ENCODE assay signal across 13 mouse cellular contexts in genomic region chr10:43684247-43685033, GRCm38 (mm10).
DNase-seq lines count a peak whose midpoint lies in the region; ATAC-seq and TF ChIP-seq lines count a peak whose summit lies in the region.
"Had no signal": no experiment of that assay in that cellular context is flagged by ENCODE, and none has a peak within 500 bp of the region (broad histone marks: within the 10 kb centered on the region; RNA-seq: fewer than 3 reads in every experiment).

No protein-coding gene starts in this region.

- no peak overlapping the region for H3K27ac ChIP-seq in midbrain, embryonic 11.5 days (ENCODE audit: low read depth, low read length)
- no peak overlapping the region for H3K27ac ChIP-seq in midbrain, postnatal 0 days (ENCODE audit: low read depth, low read length)
- 0 out of 2 replicates have a peak overlapping the region, but pooled peaks have one; percentile 25 for H3K27ac ChIP-seq in embryonic facial prominence, embryonic 15.5 days (replicated peaks)
- H3K27ac ChIP-seq: liver, embryonic 14.5 days had no signal

- H3K4me1 ChIP-seq in midbrain, embryonic 11.5 days (ENCODE audit: control insufficient read depth, insufficient read depth, low read length): peaks cover 4% of the 10 kb centered on the region
- H3K4me1 ChIP-seq in midbrain, postnatal 0 days (ENCODE audit: insufficient read depth, low read length): peaks cover 3% of the 10 kb centered on the region; the same call in 1 of the 2 replicates
- peaks cover 12% of the 10 kb centered on the region; the same call in 1 of the 2 replicates for H3K4me1 ChIP-seq in embryonic facial prominence, embryonic 15.5 days

- no peak for ATAC-seq in midbrain, embryonic 11.5 days (ENCODE audit: low FRiP score)
- no peak for ATAC-seq in midbrain, postnatal 0 days (ENCODE audit: low FRiP score)
- peak; percentile 51; the same call in 1 of the 2 replicates for ATAC-seq in embryonic facial prominence, embryonic 15.5 days (ENCODE audit: insufficient number of reproducible peaks, low FRiP score, low TSS enrichment, low read depth)
- ATAC-seq: forebrain, embryonic 16.5 days had no signal

- H3K9me3 ChIP-seq in midbrain, embryonic 11.5 days (ENCODE audit: control insufficient read depth, low read length): no peaks in the 10 kb centered on the region
- no peaks in the 10 kb centered on the region for H3K9me3 ChIP-seq in midbrain, postnatal 0 days (ENCODE audit: low read length)
- H3K9me3 ChIP-seq in embryonic facial prominence, embryonic 15.5 days (replicated peaks): no peaks in the 10 kb centered on the region
- H3K9me3 ChIP-seq: G1E; heart, embryonic 12.5 days had no signal

- H3K4me2 ChIP-seq in midbrain, embryonic 11.5 days: no peak overlapping the region
- H3K4me2 ChIP-seq in midbrain, postnatal 0 days (ENCODE audit: low read depth, low read length, poor library complexity, severe bottlenecking): no peak overlapping the region
- no peak overlapping the region for H3K4me2 ChIP-seq in embryonic facial prominence, embryonic 15.5 days (replicated peaks)
- H3K4me2 ChIP-seq: heart, embryonic 12.5 days had no signal

- WGBS in midbrain, embryonic 11.5 days: 40% methylated on average over 12 of the region's 12 CpGs
- 47% methylated on average over 12 of the region's 12 CpGs for WGBS in midbrain, postnatal 0 days
- WGBS in embryonic facial prominence, embryonic 15.5 days: 36% methylated on average over 12 of the region's 12 CpGs

- no peaks in the 10 kb centered on the region for H3K36me3 ChIP-seq in midbrain, embryonic 11.5 days (ENCODE audit: control insufficient read depth, insufficient read depth, low read length)
- no peaks in the 10 kb centered on the region for H3K36me3 ChIP-seq in midbrain, postnatal 0 days (ENCODE audit: insufficient read depth, low read length)
- no peaks in the 10 kb centered on the region for H3K36me3 ChIP-seq in embryonic facial prominence, embryonic 15.5 days
- H3K36me3 ChIP-seq: G1E; heart, embryonic 12.5 days had no signal

- no peak overlapping the region for H3K4me3 ChIP-seq in midbrain, embryonic 11.5 days (ENCODE audit: low read depth, low read length)
- H3K4me3 ChIP-seq in midbrain, postnatal 0 days (ENCODE audit: low read depth, low read length): no peak overlapping the region
- no peak overlapping the region for H3K4me3 ChIP-seq in embryonic facial prominence, embryonic 15.5 days (replicated peaks)
- H3K4me3 ChIP-seq: heart, embryonic 12.5 days had no signal

- no peaks in the 10 kb centered on the region for H3K27me3 ChIP-seq in midbrain, embryonic 11.5 days (ENCODE audit: control insufficient read depth, insufficient read depth, low read length)
- H3K27me3 ChIP-seq in midbrain, postnatal 0 days (ENCODE audit: insufficient read depth, low read length): no peaks in the 10 kb centered on the region
- no peaks in the 10 kb centered on the region for H3K27me3 ChIP-seq in embryonic facial prominence, embryonic 15.5 days
- H3K27me3 ChIP-seq: heart, embryonic 12.5 days had no signal

- no peak overlapping the region for H3K9ac ChIP-seq in midbrain, embryonic 11.5 days (ENCODE audit: low read length)
- no peak overlapping the region for H3K9ac ChIP-seq in midbrain, postnatal 0 days (replicated peaks; ENCODE audit: low read length, poor library complexity, severe bottlenecking)
- no peak overlapping the region for H3K9ac ChIP-seq in embryonic facial prominence, embryonic 15.5 days
- H3K9ac ChIP-seq: heart, embryonic 12.5 days; liver, embryonic 14.5 days had no signal

- TF ChIP-seq CTCF in midbrain, postnatal 0 days (IDR thresholded peaks at IDR 0.05): no peak

- intact Hi-C loops in heart, postnatal 10 days (cut with DNase I): no loop called here

- peak; percentile 77 for DNase-seq in midbrain, embryonic 11.5 days (ENCODE audit: low spot score, missing footprints)
- no peak for DNase-seq in midbrain, postnatal 0 days (ENCODE audit: low spot score)
- peak; percentile 37 to 57 for DNase-seq in kidney, postnatal 4 days
- DNase-seq in ovary, adult 18-20 months (ENCODE audit: low spot score): no peak
- no peak for DNase-seq in cerebellum, postnatal 14 days
- DNase-seq in heart, postnatal 10 days: no peak
- DNase-seq: cerebellum, postnatal 36 days; right cerebral cortex, adult 18-20 months had no signal

Comparison
In these comparisons a context has a peak if more than half of its experiments do, and no peak if none do; other contexts are left out.
1. DNase-seq: peak in midbrain, embryonic 11.5 days (single experiment) and kidney, postnatal 4 days (2 of 2); none in midbrain, postnatal 0 days (single experiment), ovary, adult 18-20 months (single experiment), cerebellum, postnatal 14 days (0 of 2) and heart, postnatal 10 days (0 of 2).